Mouse (Mus musculus): ENCODE measurements around the gene Trio. TPM values are rescaled to one million over a fixed set of nuclear protein-coding genes. Genes with fewer than 3 reads are reported as not detected.
A peak's percentile ranks its signal among the peaks of the same experiment; 100 is the strongest.

Gene Trio
- polyA plus RNA-seq, 1 experiment: 187 TPM

GRCm38 (mm10) chr15:27805654-27806053 lies 220.0 kb downstream of the Trio start:
- Histone ChIP-seq H3K27me3 (ENCODE audit: control insufficient read depth, insufficient read depth, low read length) (no peaks in the 10 kb centered on the region), H3K4me3 (replicated peaks; ENCODE audit: insufficient read depth, low read depth, low read length) (no peak overlapping the region), H3K27ac (ENCODE audit: insufficient read depth, low read length) (no peak overlapping the region), H3K4me1 (ENCODE audit: control insufficient read depth, insufficient read depth, low read length) (peaks cover 31% of the 10 kb centered on the region)
- 87% methylated on average over 16 of the region's 16 CpGs for WGBS
- DNase-seq: no peak
- TF ChIP-seq CTCF (IDR thresholded peaks at IDR 0.05; ENCODE audit: borderline replicate concordance, insufficient read depth, low read depth, low read length) (no peak), POLR2A (IDR thresholded peaks at IDR 0.05; ENCODE audit: borderline replicate concordance, insufficient read depth, low read length) (no peak)

- TF ChIP-seq CTCF (IDR thresholded peaks at IDR 0.05; ENCODE audit: borderline replicate concordance, insufficient read depth, low read depth, low read length) (no peak), POLR2A (IDR thresholded peaks at IDR 0.05; ENCODE audit: borderline replicate concordance, insufficient read depth, low read length) (no peak)
Observed at GRCm38 (mm10) chr15:27804447-27804846, 221.2 kb downstream of the Trio start.

GRCm38 (mm10) chr15:27803568-27804345 lies 221.9 kb downstream of the Trio start:
- DNase-seq: peak; percentile 56 to 60
- TF ChIP-seq POLR2A (IDR thresholded peaks at IDR 0.05; ENCODE audit: borderline replicate concordance, insufficient read depth, low read length) (no peak), CTCF (IDR thresholded peaks at IDR 0.05; ENCODE audit: borderline replicate concordance, insufficient read depth, low read depth, low read length) (no peak)
- Histone ChIP-seq H3K27me3 (ENCODE audit: control insufficient read depth, insufficient read depth, low read length) (no peaks in the 10 kb centered on the region), H3K27ac (ENCODE audit: insufficient read depth, low read length) (no peak overlapping the region), H3K4me3 (replicated peaks; ENCODE audit: insufficient read depth, low read depth, low read length) (no peak overlapping the region), H3K4me1 (ENCODE audit: control insufficient read depth, insufficient read depth, low read length) (peaks cover 40% of the 10 kb centered on the region)
- WGBS: 46% methylated on average over 18 of the region's 18 CpGs

More at GRCm38 (mm10) chr15:27804447-27804846, 221.2 kb downstream of the Trio start:
- H3K27ac ChIP-seq (ENCODE audit: insufficient read depth, low read length): no peak overlapping the region
- H3K4me1 ChIP-seq (ENCODE audit: control insufficient read depth, insufficient read depth, low read length): peaks cover 40% of the 10 kb centered on the region
- no peaks in the 10 kb centered on the region for H3K27me3 ChIP-seq (ENCODE audit: control insufficient read depth, insufficient read depth, low read length)
- H3K4me3 ChIP-seq (replicated peaks; ENCODE audit: insufficient read depth, low read depth, low read length): no peak overlapping the region
- WGBS: 89% methylated on average over 14 of the region's 14 CpGs
- no peak for DNase-seq

- TF ChIP-seq POLR2A (IDR thresholded peaks at IDR 0.05; ENCODE audit: borderline replicate concordance, insufficient read depth, low read length): no peak
- TF ChIP-seq CTCF (IDR thresholded peaks at IDR 0.05; ENCODE audit: borderline replicate concordance, insufficient read depth, low read depth, low read length): no peak
- Histone ChIP-seq H3K27me3 (ENCODE audit: control insufficient read depth, insufficient read depth, low read length) (no peaks in the 10 kb centered on the region), H3K4me3 (replicated peaks; ENCODE audit: insufficient read depth, low read depth, low read length) (no peak overlapping the region), H3K27ac (ENCODE audit: insufficient read depth, low read length) (peak overlapping the region; percentile 56), H3K4me1 (ENCODE audit: control insufficient read depth, insufficient read depth, low read length) (peaks cover 40% of the 10 kb centered on the region)
- WGBS: 20% methylated on average over 12 of the region's 12 CpGs
- peak; percentile 65 to 72 for DNase-seq
Observed at GRCm38 (mm10) chr15:27802243-27802642, 223.4 kb downstream of the Trio start.

GRCm38 (mm10) chr15:27801177-27801576 lies 224.5 kb downstream of the Trio start:
- Histone ChIP-seq H3K27me3 (ENCODE audit: control insufficient read depth, insufficient read depth, low read length) (no peaks in the 10 kb centered on the region), H3K4me1 (ENCODE audit: control insufficient read depth, insufficient read depth, low read length) (peaks cover 40% of the 10 kb centered on the region), H3K27ac (ENCODE audit: insufficient read depth, low read length) (peak overlapping the region; percentile 50), H3K4me3 (replicated peaks; ENCODE audit: insufficient read depth, low read depth, low read length) (no peak overlapping the region)
- peak; percentile 67 to 72 for DNase-seq
- WGBS: 27% methylated on average over 4 of the region's 4 CpGs
- TF ChIP-seq POLR2A (IDR thresholded peaks at IDR 0.05; ENCODE audit: borderline replicate concordance, insufficient read depth, low read length): no peak
- TF ChIP-seq CTCF (IDR thresholded peaks at IDR 0.05; ENCODE audit: borderline replicate concordance, insufficient read depth, low read depth, low read length): no peak

GRCm38 (mm10) chr15:27797480-27798155 lies 228.0 kb downstream of the Trio start:
- Histone ChIP-seq H3K4me3 (replicated peaks; ENCODE audit: insufficient read depth, low read depth, low read length) (no peak overlapping the region), H3K27me3 (ENCODE audit: control insufficient read depth, insufficient read depth, low read length) (no peaks in the 10 kb centered on the region), H3K4me1 (ENCODE audit: control insufficient read depth, insufficient read depth, low read length) (peaks cover 24% of the 10 kb centered on the region), H3K27ac (ENCODE audit: insufficient read depth, low read length) (peak overlapping the region; percentile 37; the same call in 1 of the 2 replicates)
- TF ChIP-seq CTCF (IDR thresholded peaks at IDR 0.05; ENCODE audit: borderline replicate concordance, insufficient read depth, low read depth, low read length): no peak
- no peak for TF ChIP-seq POLR2A (IDR thresholded peaks at IDR 0.05; ENCODE audit: borderline replicate concordance, insufficient read depth, low read length)
- 77% methylated on average over 20 of the region's 20 CpGs for WGBS
- DNase-seq: no peak

- Histone ChIP-seq H3K27me3 (ENCODE audit: control insufficient read depth, insufficient read depth, low read length) (no peaks in the 10 kb centered on the region), H3K4me1 (ENCODE audit: control insufficient read depth, insufficient read depth, low read length) (peaks cover 20% of the 10 kb centered on the region), H3K27ac (ENCODE audit: insufficient read depth, low read length) (peak overlapping the region; percentile 37; the same call in 1 of the 2 replicates), H3K4me3 (replicated peaks; ENCODE audit: insufficient read depth, low read depth, low read length) (no peak overlapping the region)
- 75% methylated on average over 7 of the region's 7 CpGs for WGBS
- TF ChIP-seq POLR2A (IDR thresholded peaks at IDR 0.05; ENCODE audit: borderline replicate concordance, insufficient read depth, low read length) (no peak), CTCF (IDR thresholded peaks at IDR 0.05; ENCODE audit: borderline replicate concordance, insufficient read depth, low read depth, low read length) (no peak)
- no peak for DNase-seq
Observed at GRCm38 (mm10) chr15:27796868-27797222, 228.8 kb downstream of the Trio start.
